Comparison of ENCODE assay signal across 9 mouse cellular contexts in the genomic region with DNA sequence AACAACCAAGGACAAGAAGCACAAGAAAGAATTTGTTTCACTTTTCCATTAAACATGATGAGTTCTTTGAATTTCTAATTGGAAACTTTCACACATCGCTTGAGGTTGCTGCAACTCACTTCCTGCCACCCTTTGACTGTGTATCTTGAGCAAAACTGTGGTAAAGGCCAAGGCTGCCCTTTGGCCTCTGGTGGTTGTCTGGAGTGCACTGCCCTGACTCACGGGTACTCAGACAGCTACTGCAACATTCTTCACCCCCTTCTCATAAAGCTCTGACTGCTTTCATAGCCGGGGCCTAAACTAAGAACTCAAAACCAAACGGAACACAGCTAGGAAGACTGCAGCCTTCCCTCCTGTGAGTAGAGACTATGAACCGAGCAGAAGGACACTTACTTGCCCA.
DNase-seq lines count a peak whose midpoint lies in the region; ATAC-seq lines count a peak whose summit lies in the region.
"Had no signal": no experiment of that assay in that cellular context is flagged by ENCODE, and none has a peak within 500 bp of the region (broad histone marks: within the 10 kb centered on the region; RNA-seq: fewer than 3 reads in every experiment).

No protein-coding gene starts in this region.

- DNase-seq in heart, adult 9 months (ENCODE audit: low spot score in 2 of 2): no peak
- DNase-seq in adrenal gland, adult 8-10 months: peak; percentile 81
- peak; percentile 82 for DNase-seq in lung, postnatal 25 days (ENCODE audit: low spot score)
- DNase-seq in spleen, postnatal 14 days (ENCODE audit: low spot score in 2 of 2): no peak
- DNase-seq in cerebellum, postnatal 10 days: no peak
- DNase-seq in right cerebral cortex, adult 18-20 months: no peak

- no peaks in the 10 kb centered on the region for H3K27me3 ChIP-seq in heart, embryonic 14.5 days (ENCODE audit: control insufficient read depth, insufficient read depth, low read length)
- H3K27me3 ChIP-seq in intestine, embryonic 15.5 days (replicated peaks): no peaks in the 10 kb centered on the region
- H3K27me3 ChIP-seq: midbrain, embryonic 12.5 days had no signal

- H3K4me3 ChIP-seq in heart, embryonic 14.5 days (ENCODE audit: control insufficient read depth in 1 of 2, insufficient read depth in 1 of 2, low read depth in 1 of 2, low read length in 2 of 2): no peak overlapping the region
- no peak overlapping the region for H3K4me3 ChIP-seq in intestine, embryonic 15.5 days (replicated peaks)
- H3K4me3 ChIP-seq: midbrain, embryonic 12.5 days had no signal

- WGBS in heart, embryonic 14.5 days: 60% methylated on average over 5 of the region's 5 CpGs
- 53% methylated on average over 5 of the region's 5 CpGs for WGBS in intestine, embryonic 15.5 days

- peaks cover 26 to 32% of the 10 kb centered on the region in 2 experiments for H3K4me1 ChIP-seq in heart, embryonic 14.5 days (ENCODE audit: control insufficient read depth in 2 of 2, insufficient read depth in 2 of 2, low read length in 2 of 2)
- peaks cover 43% of the 10 kb centered on the region for H3K4me1 ChIP-seq in intestine, embryonic 15.5 days (replicated peaks)

- H3K27ac ChIP-seq in heart, embryonic 14.5 days (replicated peaks in 1 of 2; ENCODE audit: control insufficient read depth in 1 of 2, insufficient read depth in 1 of 2, low read depth in 2 of 2, low read length in 2 of 2): peak overlapping the region; percentile 15 to 64; a peak in 3 of 4 replicates
- peak overlapping the region; percentile 54; the same call in 1 of the 2 replicates for H3K27ac ChIP-seq in intestine, embryonic 15.5 days
- H3K27ac ChIP-seq: midbrain, embryonic 12.5 days had no signal

- ATAC-seq in heart, embryonic 14.5 days (ENCODE audit: insufficient number of reproducible peaks, insufficient read depth, low FRiP score, low read depth): no peak
- no peak for ATAC-seq in intestine, embryonic 15.5 days

- H3K36me3 ChIP-seq in heart, embryonic 14.5 days (ENCODE audit: control insufficient read depth, insufficient read depth, low read length): no peaks in the 10 kb centered on the region
- H3K36me3 ChIP-seq in intestine, embryonic 15.5 days: no peaks in the 10 kb centered on the region
- H3K36me3 ChIP-seq: midbrain, embryonic 12.5 days had no signal

- no peak overlapping the region for H3K9ac ChIP-seq in heart, embryonic 14.5 days (ENCODE audit: low read length)
- H3K9ac ChIP-seq in intestine, embryonic 15.5 days: no peak overlapping the region
- H3K9ac ChIP-seq: midbrain, embryonic 12.5 days had no signal

- H3K4me2 ChIP-seq in heart, embryonic 14.5 days (ENCODE audit: low read length): no peak overlapping the region
- no peak overlapping the region for H3K4me2 ChIP-seq in intestine, embryonic 15.5 days (replicated peaks)
- H3K4me2 ChIP-seq: midbrain, embryonic 12.5 days had no signal

- no peaks in the 10 kb centered on the region for H3K9me3 ChIP-seq in heart, embryonic 14.5 days (ENCODE audit: control insufficient read depth, low read length)
- H3K9me3 ChIP-seq in intestine, embryonic 15.5 days: no peaks in the 10 kb centered on the region
- H3K9me3 ChIP-seq: midbrain, embryonic 12.5 days had no signal

Comparison
In these comparisons a context has a peak if more than half of its experiments do, and no peak if none do; other contexts are left out.
1. DNase-seq: peak in adrenal gland, adult 8-10 months (single experiment) and lung, postnatal 25 days (single experiment); none in heart, adult 9 months (0 of 2), spleen, postnatal 14 days (0 of 2), cerebellum, postnatal 10 days (0 of 2) and right cerebral cortex, adult 18-20 months (single experiment).